Mouse (Mus musculus): ENCODE results near the gene Spag9. TPM values are rescaled to one million over a fixed set of nuclear protein-coding genes. Genes with fewer than 3 reads are reported as not detected.

Gene Spag9
- polyA plus RNA-seq, 1 experiment from 2014 or later, result 40.4 TPM

DNA sequence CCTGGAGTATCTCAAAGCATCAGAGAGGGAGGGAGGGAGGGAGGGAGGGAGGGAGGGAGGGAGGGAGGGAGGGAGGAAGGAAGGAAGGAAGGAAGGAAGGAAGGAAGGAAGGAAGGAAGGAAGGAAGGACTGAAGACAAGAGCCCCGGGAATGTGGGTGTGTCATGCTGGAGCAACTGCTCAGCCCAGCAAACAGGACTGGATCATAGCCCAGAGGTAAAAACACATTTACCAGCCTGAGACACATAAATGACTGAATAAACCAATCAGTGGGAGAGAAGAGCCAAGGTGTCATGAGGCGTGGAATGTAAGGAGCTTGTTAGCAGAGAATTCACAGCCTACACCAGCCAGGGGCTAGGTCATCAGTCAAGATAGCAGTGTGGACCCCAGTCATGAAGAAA lies 147.4 kb downstream of the Spag9 start:
- 58% methylated on average over 2 of the region's 2 CpGs for WGBS (ENCODE audit: insufficient replicate concordance)
- ATAC-seq (replicated peaks; ENCODE audit: insufficient number of reproducible peaks, low FRiP score, low TSS enrichment), result no peak
- Histone ChIP-seq H3K9ac (ENCODE audit: low read depth, low read length) (no peak overlapping the region), H3K36me3 (ENCODE audit: control insufficient read depth, insufficient read depth, low read length) (no peaks in the 10 kb centered on the region), H3K4me2 (no peak overlapping the region), H3K4me1 (ENCODE audit: control insufficient read depth, insufficient read depth, low read length) (peaks cover 10% of the 10 kb centered on the region), H3K9me3 (replicated peaks; ENCODE audit: control insufficient read depth, low read length) (no peaks in the 10 kb centered on the region), H3K27me3 (ENCODE audit: control insufficient read depth, insufficient read depth, low read length) (no peaks in the 10 kb centered on the region), H3K4me3 (ENCODE audit: low read depth, low read length) (no peak overlapping the region), H3K27ac (ENCODE audit: low read depth, low read length) (no peak overlapping the region)

- H3K4me1 ChIP-seq (ENCODE audit: control insufficient read depth, insufficient read depth, low read length), result no peaks in the 10 kb centered on the region
- no peak for ATAC-seq (replicated peaks; ENCODE audit: insufficient number of reproducible peaks, low FRiP score, low TSS enrichment)
- H3K4me3 ChIP-seq (ENCODE audit: low read depth, low read length), result no peak overlapping the region
- no peaks in the 10 kb centered on the region for H3K36me3 ChIP-seq (ENCODE audit: control insufficient read depth, insufficient read depth, low read length)
- H3K27me3 ChIP-seq (ENCODE audit: control insufficient read depth, insufficient read depth, low read length), result peaks cover 3% of the 10 kb centered on the region; the same call in 1 of the 2 replicates
- H3K9ac ChIP-seq (ENCODE audit: low read depth, low read length), result 0 out of 2 replicates have a peak overlapping the region, but pooled peaks have one; percentile 17
- no peak overlapping the region for H3K27ac ChIP-seq (ENCODE audit: low read depth, low read length)
- H3K4me2 ChIP-seq, result no peak overlapping the region
- no peaks in the 10 kb centered on the region for H3K9me3 ChIP-seq (replicated peaks; ENCODE audit: control insufficient read depth, low read length)
- WGBS (ENCODE audit: insufficient replicate concordance), result 79% methylated on average over 11 of the region's 11 CpGs
Observed at GRCm38 (mm10) chr11:94144771-94145539, 149.1 kb downstream of the Spag9 start.

DNA sequence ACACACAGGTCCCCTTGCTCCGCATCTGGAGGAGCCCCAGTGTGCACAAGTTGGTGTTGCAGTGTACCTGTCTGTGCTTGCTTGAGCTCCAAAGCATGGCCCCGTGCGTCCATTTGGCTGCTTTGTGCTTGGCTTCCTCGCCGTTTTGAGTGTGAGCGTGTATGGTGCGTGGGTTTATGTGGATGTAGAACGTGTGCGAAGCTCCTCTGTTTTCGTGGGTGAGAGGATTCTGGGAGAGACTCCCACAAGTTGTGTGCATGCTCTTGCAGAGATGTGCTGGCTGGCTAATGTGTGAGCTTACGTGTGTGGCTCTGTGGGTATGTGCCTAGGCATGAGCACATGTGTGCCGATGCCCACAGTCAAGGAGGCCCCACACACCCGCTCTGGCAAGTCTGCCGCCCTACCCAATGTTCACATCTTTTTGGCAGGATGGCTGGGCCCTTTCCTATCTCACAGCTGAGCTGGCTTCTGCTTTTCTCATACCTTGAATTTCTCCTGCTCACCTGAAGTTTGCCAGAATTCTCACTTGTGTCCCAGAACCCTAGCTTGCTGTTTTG lies 150.2 kb downstream of the Spag9 start:
- Histone ChIP-seq H3K9me3 (replicated peaks; ENCODE audit: control insufficient read depth, low read length) (no peaks in the 10 kb centered on the region), H3K36me3 (ENCODE audit: control insufficient read depth, insufficient read depth, low read length) (no peaks in the 10 kb centered on the region), H3K27me3 (ENCODE audit: control insufficient read depth, insufficient read depth, low read length) (peaks cover 5% of the 10 kb centered on the region; the same call in 1 of the 2 replicates), H3K4me1 (ENCODE audit: control insufficient read depth, insufficient read depth, low read length) (peaks cover 4% of the 10 kb centered on the region; the same call in 1 of the 2 replicates), H3K4me2 (no peak overlapping the region), H3K9ac (ENCODE audit: low read depth, low read length) (no peak overlapping the region), H3K27ac (ENCODE audit: low read depth, low read length) (no peak overlapping the region), H3K4me3 (ENCODE audit: low read depth, low read length) (no peak overlapping the region)
- ATAC-seq (replicated peaks; ENCODE audit: insufficient number of reproducible peaks, low FRiP score, low TSS enrichment), result no peak
- 86% methylated on average over 14 of the region's 14 CpGs for WGBS (ENCODE audit: insufficient replicate concordance)

DNA sequence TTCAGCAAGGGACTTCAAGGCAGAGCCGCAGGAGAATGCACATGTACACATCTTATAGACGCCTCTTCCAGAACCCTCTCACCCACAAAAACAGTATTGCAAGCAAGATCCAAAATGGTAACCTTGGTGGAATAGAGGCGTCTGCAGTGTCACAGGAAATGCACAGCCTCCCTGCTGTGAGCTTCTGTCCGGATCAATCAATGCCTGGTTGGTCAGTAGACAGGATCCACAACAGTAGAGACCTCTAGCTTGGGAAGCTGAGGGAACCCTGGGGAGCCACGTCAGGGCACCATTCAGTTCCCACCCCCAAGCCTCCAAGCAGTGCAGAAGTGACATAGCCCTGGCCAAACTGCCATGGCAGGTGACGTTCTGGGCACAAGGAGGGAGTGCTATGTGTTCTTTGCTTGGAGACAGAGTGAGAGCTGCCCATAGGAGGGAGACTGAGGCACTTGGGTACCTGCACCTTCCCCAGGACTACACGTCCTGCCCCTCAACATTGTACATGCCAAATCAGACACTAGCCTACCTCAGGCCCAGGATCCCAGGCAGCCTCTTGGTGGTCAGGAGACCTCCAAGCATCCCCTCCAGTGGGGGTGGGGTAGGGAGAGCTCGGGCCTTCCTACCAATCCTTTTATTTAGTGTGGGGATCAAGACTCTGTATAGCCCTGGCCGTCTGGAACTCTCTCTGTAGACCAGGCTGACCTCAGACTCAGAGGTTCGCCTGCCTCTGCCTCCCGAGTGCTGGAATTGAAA lies 151.0 kb downstream of the Spag9 start:
- no peaks in the 10 kb centered on the region for H3K36me3 ChIP-seq (ENCODE audit: control insufficient read depth, insufficient read depth, low read length)
- H3K27ac ChIP-seq (ENCODE audit: low read depth, low read length), result no peak overlapping the region
- WGBS (ENCODE audit: insufficient replicate concordance), result 72% methylated on average over 11 of the region's 11 CpGs
- peaks cover 4% of the 10 kb centered on the region; the same call in 1 of the 2 replicates for H3K4me1 ChIP-seq (ENCODE audit: control insufficient read depth, insufficient read depth, low read length)
- H3K4me2 ChIP-seq, result no peak overlapping the region
- peaks cover 5% of the 10 kb centered on the region; the same call in 1 of the 2 replicates for H3K27me3 ChIP-seq (ENCODE audit: control insufficient read depth, insufficient read depth, low read length)
- no peak overlapping the region for H3K9ac ChIP-seq (ENCODE audit: low read depth, low read length)
- ATAC-seq (replicated peaks; ENCODE audit: insufficient number of reproducible peaks, low FRiP score, low TSS enrichment), result no peak
- H3K9me3 ChIP-seq (replicated peaks; ENCODE audit: control insufficient read depth, low read length), result no peaks in the 10 kb centered on the region
- no peak overlapping the region for H3K4me3 ChIP-seq (ENCODE audit: low read depth, low read length)

GRCm38 (mm10) chr11:94148105-94148696 lies 152.3 kb downstream of the Spag9 start:
- Histone ChIP-seq H3K4me1 (ENCODE audit: control insufficient read depth, insufficient read depth, low read length) (peaks cover 4% of the 10 kb centered on the region; the same call in 1 of the 2 replicates), H3K27ac (ENCODE audit: low read depth, low read length) (no peak overlapping the region), H3K4me3 (ENCODE audit: low read depth, low read length) (no peak overlapping the region), H3K36me3 (ENCODE audit: control insufficient read depth, insufficient read depth, low read length) (no peaks in the 10 kb centered on the region), H3K27me3 (ENCODE audit: control insufficient read depth, insufficient read depth, low read length) (peaks cover 5% of the 10 kb centered on the region; the same call in 1 of the 2 replicates), H3K9me3 (replicated peaks; ENCODE audit: control insufficient read depth, low read length) (no peaks in the 10 kb centered on the region), H3K4me2 (no peak overlapping the region), H3K9ac (ENCODE audit: low read depth, low read length) (no peak overlapping the region)
- ATAC-seq (replicated peaks; ENCODE audit: insufficient number of reproducible peaks, low FRiP score, low TSS enrichment), result no peak
- WGBS (ENCODE audit: insufficient replicate concordance), result 54% methylated on average over 12 of the region's 12 CpGs

DNA sequence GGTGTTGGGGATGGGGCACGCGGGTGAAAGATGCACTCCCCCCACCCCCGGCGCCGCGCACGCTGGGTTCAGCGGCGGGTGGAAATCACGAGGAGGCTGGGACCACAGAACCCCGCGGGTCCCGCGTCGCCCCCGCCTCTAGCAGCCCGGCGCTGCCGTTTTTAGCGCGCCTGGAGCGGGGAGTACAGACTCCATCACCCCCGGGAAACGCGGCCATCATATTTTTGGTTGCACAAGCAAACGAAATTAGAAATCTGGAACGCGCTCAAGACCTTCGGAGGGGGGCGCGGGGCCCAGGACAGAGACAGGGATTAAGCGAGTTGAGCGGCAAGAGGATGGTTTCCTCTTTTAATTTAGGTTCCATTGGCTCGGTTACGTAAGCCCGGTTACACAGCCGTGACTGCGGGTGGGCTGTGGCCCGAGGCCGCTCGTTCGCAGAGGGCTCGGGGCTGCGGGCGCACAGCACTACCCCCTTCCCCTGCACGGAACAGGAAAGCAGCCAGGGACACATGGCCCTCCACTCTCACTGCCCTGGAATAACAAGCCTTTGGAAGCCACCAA lies 153.1 kb downstream of the Spag9 start:
- Histone ChIP-seq H3K9me3 (replicated peaks; ENCODE audit: control insufficient read depth, low read length) (no peaks in the 10 kb centered on the region), H3K4me3 (ENCODE audit: low read depth, low read length) (peak overlapping the region; percentile 51), H3K4me2 (peak overlapping the region; percentile 90), H3K27me3 (ENCODE audit: control insufficient read depth, insufficient read depth, low read length) (peaks cover 5% of the 10 kb centered on the region; the same call in 1 of the 2 replicates), H3K9ac (ENCODE audit: low read depth, low read length) (peak overlapping the region; percentile 75), H3K36me3 (ENCODE audit: control insufficient read depth, insufficient read depth, low read length) (no peaks in the 10 kb centered on the region), H3K27ac (ENCODE audit: low read depth, low read length) (no peak overlapping the region), H3K4me1 (ENCODE audit: control insufficient read depth, insufficient read depth, low read length) (peaks cover 4% of the 10 kb centered on the region; the same call in 1 of the 2 replicates)
- 1% methylated on average over 46 of the region's 46 CpGs for WGBS (ENCODE audit: insufficient replicate concordance)
- ATAC-seq (replicated peaks; ENCODE audit: insufficient number of reproducible peaks, low FRiP score, low TSS enrichment), result no peak

- no peaks in the 10 kb centered on the region for H3K9me3 ChIP-seq (replicated peaks; ENCODE audit: control insufficient read depth, low read length)
- H3K36me3 ChIP-seq (ENCODE audit: control insufficient read depth, insufficient read depth, low read length), result no peaks in the 10 kb centered on the region
- H3K27ac ChIP-seq (ENCODE audit: low read depth, low read length), result no peak overlapping the region
- no peak for ATAC-seq (replicated peaks; ENCODE audit: insufficient number of reproducible peaks, low FRiP score, low TSS enrichment)
- H3K9ac ChIP-seq (ENCODE audit: low read depth, low read length), result peak overlapping the region; percentile 75
- peak overlapping the region; percentile 90 for H3K4me2 ChIP-seq
- peaks cover 5% of the 10 kb centered on the region; the same call in 1 of the 2 replicates for H3K27me3 ChIP-seq (ENCODE audit: control insufficient read depth, insufficient read depth, low read length)
- 26% methylated on average over 16 of the region's 16 CpGs for WGBS (ENCODE audit: insufficient replicate concordance)
- peak overlapping the region; percentile 51 for H3K4me3 ChIP-seq (ENCODE audit: low read depth, low read length)
- H3K4me1 ChIP-seq (ENCODE audit: control insufficient read depth, insufficient read depth, low read length), result peaks cover 4% of the 10 kb centered on the region; the same call in 1 of the 2 replicates
Observed at GRCm38 (mm10) chr11:94149509-94150259, 153.8 kb downstream of the Spag9 start.

Data from heart, embryonic 11.5 days (tissue).